Mouse (Mus musculus): ENCODE results near the gene Lima1. TPM values are rescaled to one million over a fixed set of nuclear protein-coding genes. Genes with fewer than 3 reads are reported as not detected.

Gene Lima1
- polyA plus RNA-seq, 1 experiment: 140 TPM

GRCm38 (mm10) chr15:99847937-99848336, 27.3 kb downstream of the Lima1 start:
- Histone ChIP-seq H3K79me2 (ENCODE audit: control insufficient read depth, insufficient read depth) (peaks cover 5% of the 10 kb centered on the region), H3K27me3 (ENCODE audit: control insufficient read depth, insufficient read depth, insufficient read length) (no peaks in the 10 kb centered on the region), H3ac (ENCODE audit: control insufficient read depth, insufficient read length) (no peak overlapping the region), H3K4me3 (peak overlapping the region; percentile 1), H3K36me3 (ENCODE audit: control insufficient read depth, insufficient read depth) (no peaks in the 10 kb centered on the region), H3K4me2 (ENCODE audit: low read depth) (peak overlapping the region; percentile 86)
- TF ChIP-seq SRF (IDR thresholded peaks at IDR 0.05; ENCODE audit: control insufficient read depth, insufficient read length, low read depth) (no peak), TCF3 (IDR thresholded peaks at IDR 0.05; ENCODE audit: insufficient read length, low read depth) (no peak), MAX (IDR thresholded peaks at IDR 0.05; ENCODE audit: low read depth) (no peak), MYOG (IDR thresholded peaks at IDR 0.05; ENCODE audit: control insufficient read depth in 1 of 3, insufficient read depth in 1 of 3, insufficient read length in 2 of 3, low read depth in 2 of 3) (no peak), POLR2A (IDR thresholded peaks at IDR 0.05; ENCODE audit: insufficient read length, low read depth) (no peak), USF1 (IDR thresholded peaks at IDR 0.05; ENCODE audit: low read depth) (no peak), REST (IDR thresholded peaks at IDR 0.05; ENCODE audit: insufficient read depth, insufficient read length) (no peak)

- TF ChIP-seq CEBPB (IDR thresholded peaks at IDR 0.05; ENCODE audit: insufficient read depth, poor library complexity, severe bottlenecking): no peak
- TF ChIP-seq MYOD1 (IDR thresholded peaks at IDR 0.05; ENCODE audit: control insufficient read depth in 1 of 3, insufficient read length in 2 of 3, low read depth in 2 of 3): peak in 2 of 3 experiments; percentile 11 to 27
- no peak for TF ChIP-seq POLR2AphosphoS2 (IDR thresholded peaks at IDR 0.05; ENCODE audit: insufficient read length, low read depth)
- no peak for TF ChIP-seq REST (IDR thresholded peaks at IDR 0.05; ENCODE audit: insufficient read depth, insufficient read length)
- TF ChIP-seq USF1 (IDR thresholded peaks at IDR 0.05; ENCODE audit: low read depth): no peak
- no peak for TF ChIP-seq MAX (IDR thresholded peaks at IDR 0.05; ENCODE audit: low read depth)
- peak; percentile 2 for TF ChIP-seq POLR2A (IDR thresholded peaks at IDR 0.05; ENCODE audit: insufficient read length, low read depth)
- peak in 1 of 3 experiments; percentile 36 for TF ChIP-seq MYOG (IDR thresholded peaks at IDR 0.05; ENCODE audit: control insufficient read depth in 1 of 3, insufficient read depth in 1 of 3, insufficient read length in 2 of 3, low read depth in 2 of 3)
- peak; percentile 77 for TF ChIP-seq SRF (IDR thresholded peaks at IDR 0.05; ENCODE audit: control insufficient read depth, insufficient read length, low read depth)
- TF ChIP-seq TCF3 (IDR thresholded peaks at IDR 0.05; ENCODE audit: insufficient read length, low read depth): no peak
- TF ChIP-seq E2F4 (IDR thresholded peaks at IDR 0.05; ENCODE audit: insufficient read depth): no peak
- TF ChIP-seq TCF12 (IDR thresholded peaks at IDR 0.05; ENCODE audit: insufficient read depth, poor library complexity, severe bottlenecking): no peak
- Histone ChIP-seq H3ac (ENCODE audit: control insufficient read depth, insufficient read length) (peak overlapping the region; percentile 27), H3K4me2 (ENCODE audit: low read depth) (peak overlapping the region; percentile 86)
Measured at GRCm38 (mm10) chr15:99847207-99847881, 27.9 kb downstream of the Lima1 start.

GRCm38 (mm10) chr15:99846633-99847032, 28.6 kb downstream of the Lima1 start:
- Histone ChIP-seq H3K27me3 (ENCODE audit: control insufficient read depth, insufficient read depth, insufficient read length) (no peaks in the 10 kb centered on the region), H3K36me3 (ENCODE audit: control insufficient read depth, insufficient read depth) (no peaks in the 10 kb centered on the region), H3K4me2 (ENCODE audit: low read depth) (peak overlapping the region; percentile 86), H3K79me2 (ENCODE audit: control insufficient read depth, insufficient read depth) (peaks cover 5% of the 10 kb centered on the region), H3K4me3 (peak overlapping the region; percentile 1), H3ac (ENCODE audit: control insufficient read depth, insufficient read length) (no peak overlapping the region)
- no peak for TF ChIP-seq TCF12 (IDR thresholded peaks at IDR 0.05; ENCODE audit: insufficient read depth, poor library complexity, severe bottlenecking)
- no peak for TF ChIP-seq TCF3 (IDR thresholded peaks at IDR 0.05; ENCODE audit: insufficient read length, low read depth)
- TF ChIP-seq MYOD1 (IDR thresholded peaks at IDR 0.05; ENCODE audit: control insufficient read depth in 1 of 3, insufficient read length in 2 of 3, low read depth in 2 of 3): peak in 2 of 3 experiments; percentile 53 to 62
- TF ChIP-seq MYOG (IDR thresholded peaks at IDR 0.05; ENCODE audit: control insufficient read depth in 1 of 3, insufficient read depth in 1 of 3, insufficient read length in 2 of 3, low read depth in 2 of 3): peak in 1 of 3 experiments; percentile 29
- no peak for TF ChIP-seq E2F4 (IDR thresholded peaks at IDR 0.05; ENCODE audit: insufficient read depth)

More at GRCm38 (mm10) chr15:99847207-99847881, 27.9 kb downstream of the Lima1 start:
- Histone ChIP-seq H3K36me3 (ENCODE audit: control insufficient read depth, insufficient read depth) (no peaks in the 10 kb centered on the region), H3K4me3 (peak overlapping the region; percentile 1), H3K27me3 (ENCODE audit: control insufficient read depth, insufficient read depth, insufficient read length) (no peaks in the 10 kb centered on the region), H3K79me2 (ENCODE audit: control insufficient read depth, insufficient read depth) (peaks cover 5% of the 10 kb centered on the region)

- Histone ChIP-seq H3K4me3 (no peak overlapping the region), H3K79me2 (ENCODE audit: control insufficient read depth, insufficient read depth) (no peaks in the 10 kb centered on the region), H3ac (ENCODE audit: control insufficient read depth, insufficient read length) (no peak overlapping the region), H3K36me3 (ENCODE audit: control insufficient read depth, insufficient read depth) (no peaks in the 10 kb centered on the region), H3K4me2 (ENCODE audit: low read depth) (no peak overlapping the region), H3K27me3 (ENCODE audit: control insufficient read depth, insufficient read depth, insufficient read length) (no peaks in the 10 kb centered on the region)
- TF ChIP-seq TCF12 (IDR thresholded peaks at IDR 0.05; ENCODE audit: insufficient read depth, poor library complexity, severe bottlenecking) (no peak), E2F4 (IDR thresholded peaks at IDR 0.05; ENCODE audit: insufficient read depth) (no peak), MYOG (IDR thresholded peaks at IDR 0.05; ENCODE audit: control insufficient read depth in 1 of 3, insufficient read depth in 1 of 3, insufficient read length in 2 of 3, low read depth in 2 of 3) (no peak), CEBPB (IDR thresholded peaks at IDR 0.05; ENCODE audit: insufficient read depth, poor library complexity, severe bottlenecking) (no peak)
Measured at GRCm38 (mm10) chr15:99843856-99844255, 31.4 kb downstream of the Lima1 start.

- no peak overlapping the region for H3K4me3 ChIP-seq
- no peaks in the 10 kb centered on the region for H3K79me2 ChIP-seq (ENCODE audit: control insufficient read depth, insufficient read depth)
- peak; percentile 39 for TF ChIP-seq USF1 (IDR thresholded peaks at IDR 0.05; ENCODE audit: low read depth)
- no peak for TF ChIP-seq E2F4 (IDR thresholded peaks at IDR 0.05; ENCODE audit: insufficient read depth)
Measured at GRCm38 (mm10) chr15:99839910-99840309, 35.3 kb downstream of the Lima1 start.

More at GRCm38 (mm10) chr15:99839910-99840309, 35.3 kb downstream of the Lima1 start:
- no peak overlapping the region for H3ac ChIP-seq (ENCODE audit: control insufficient read depth, insufficient read length)
- H3K36me3 ChIP-seq (ENCODE audit: control insufficient read depth, insufficient read depth): no peaks in the 10 kb centered on the region
- no peak overlapping the region for H3K4me2 ChIP-seq (ENCODE audit: low read depth)
- no peaks in the 10 kb centered on the region for H3K27me3 ChIP-seq (ENCODE audit: control insufficient read depth, insufficient read depth, insufficient read length)
